Mouse (Mus musculus): ENCODE data around the gene Dgki. TPM values are rescaled to one million over a fixed set of nuclear protein-coding genes. Genes with fewer than 3 reads are reported as not detected.

Dgki gene
- total and polyA plus RNA-seq, 3 experiments = not detected

DNA sequence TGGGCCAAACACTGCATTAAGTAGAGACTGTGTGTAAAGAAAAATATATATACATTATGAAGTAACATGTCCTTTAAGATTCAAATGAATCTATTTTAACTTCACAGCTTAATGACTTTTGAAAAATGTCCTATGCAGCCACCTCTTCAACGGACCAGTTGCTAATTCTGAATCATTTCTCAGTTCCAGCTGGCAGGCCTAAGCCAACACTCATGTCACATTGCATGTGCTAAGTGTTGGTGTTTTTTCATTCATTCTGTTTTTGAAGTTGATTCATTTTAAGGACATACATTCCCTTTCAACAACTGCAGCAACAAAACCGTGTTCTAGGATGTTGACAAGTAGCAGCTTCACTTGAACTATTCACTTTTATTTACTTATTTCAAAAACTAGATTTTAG is 484.0 kb downstream of the Dgki start:
- H3K79me2 ChIP-seq (ENCODE audit: control insufficient read depth, insufficient read depth, low read length, poor library complexity) = no peaks in the 10 kb centered on the region
- no peak for DNase-seq (ENCODE audit: low read depth, low spot score)
- H3K4me3 ChIP-seq (ENCODE audit: control insufficient read depth in 1 of 2, insufficient read depth in 1 of 2, low read depth in 2 of 2, low read length in 2 of 2) = no peak overlapping the region
- no peaks in the 10 kb centered on the region for H3K9me3 ChIP-seq (replicated peaks; ENCODE audit: insufficient read depth, low read length)
- no peaks in the 10 kb centered on the region for H3K36me3 ChIP-seq (ENCODE audit: control insufficient read depth in 1 of 2, insufficient read depth in 2 of 2, low read length in 2 of 2)
- no peaks in the 10 kb centered on the region for H3K27me3 ChIP-seq (ENCODE audit: control insufficient read depth in 1 of 2, insufficient read depth in 2 of 2, low read length in 2 of 2)
- no peak overlapping the region for H3K9ac ChIP-seq (ENCODE audit: control insufficient read depth, low read depth, low read length, poor library complexity, severe bottlenecking)
- no peaks in the 10 kb centered on the region for H3K4me1 ChIP-seq (ENCODE audit: control insufficient read depth in 1 of 2, insufficient read depth in 2 of 2, low read length in 2 of 2)
- TF ChIP-seq NELFE (IDR thresholded peaks at IDR 0.05; ENCODE audit: low read depth, low read length) (no peak), GABPA (IDR thresholded peaks at IDR 0.05; ENCODE audit: low read depth, low read length) (no peak), USF1 (IDR thresholded peaks at IDR 0.05; ENCODE audit: low read depth, low read length) (no peak)
- H3K27ac ChIP-seq (ENCODE audit: control insufficient read depth, low read depth, low read length) = no peak overlapping the region

DNA sequence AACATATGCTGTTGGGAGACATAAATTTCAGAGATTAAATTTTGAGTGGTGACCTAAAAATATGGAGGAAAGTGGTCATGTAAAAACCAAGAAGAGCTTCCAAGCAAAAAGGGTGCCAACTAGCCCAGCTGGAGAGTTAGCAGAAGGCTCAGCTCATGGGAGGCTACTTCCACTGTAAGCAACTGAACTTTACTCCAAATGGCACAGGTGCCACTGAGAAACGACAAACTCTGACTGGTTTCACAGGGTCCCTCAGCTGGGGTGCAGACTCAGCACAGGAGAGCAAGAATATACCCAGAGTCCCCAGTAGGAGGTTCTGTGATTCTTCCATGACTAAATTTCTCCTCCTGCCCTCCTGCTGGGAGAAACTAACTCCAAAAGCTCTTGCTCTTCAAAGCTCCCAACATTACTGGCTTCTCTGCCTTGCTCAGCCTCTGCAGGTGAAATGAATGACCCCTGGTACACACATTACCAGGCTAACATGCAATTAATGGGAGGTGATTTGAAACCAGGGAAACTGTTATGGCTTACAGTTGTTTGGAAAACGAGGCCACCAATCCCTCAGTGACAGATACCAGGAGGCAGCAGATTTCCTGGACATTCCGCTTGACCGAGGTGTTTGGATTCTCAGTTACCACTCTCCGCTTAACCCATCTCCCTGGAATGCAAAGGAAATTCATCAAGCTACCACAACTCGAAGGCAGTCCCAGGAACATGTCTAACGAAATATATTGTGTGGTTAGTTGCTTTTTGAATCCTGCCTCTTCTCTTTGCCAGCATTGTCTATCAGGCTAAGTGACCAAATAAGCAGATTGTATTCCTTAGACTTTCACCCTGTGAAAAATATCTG is 487.1 kb downstream of the Dgki start:
- no peaks in the 10 kb centered on the region for H3K36me3 ChIP-seq (ENCODE audit: control insufficient read depth in 1 of 2, insufficient read depth in 2 of 2, low read length in 2 of 2)

DNA sequence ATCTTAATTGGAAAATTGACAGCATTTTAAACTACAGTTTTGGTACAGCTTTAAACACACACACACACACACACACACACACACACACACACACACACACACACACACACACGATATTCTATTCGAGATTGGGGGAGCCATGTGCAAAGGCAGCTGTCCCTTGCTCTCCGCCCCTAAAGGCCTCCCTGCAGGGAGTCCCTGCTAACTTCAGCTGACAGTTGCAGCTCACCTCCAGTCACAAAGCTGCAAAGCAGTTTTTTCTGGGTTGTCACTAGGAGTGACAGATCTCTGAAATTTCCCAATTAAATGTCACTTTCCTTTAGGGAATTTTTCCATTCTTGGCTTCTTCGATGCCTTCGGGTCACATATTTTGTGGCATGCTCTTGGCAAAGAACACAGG is 489.5 kb downstream of the Dgki start:
- Histone ChIP-seq H3K4me3 (ENCODE audit: control insufficient read depth in 1 of 2, insufficient read depth in 1 of 2, low read depth in 2 of 2, low read length in 2 of 2) (no peak overlapping the region), H3K9ac (ENCODE audit: control insufficient read depth, low read depth, low read length, poor library complexity, severe bottlenecking) (no peak overlapping the region), H3K79me2 (ENCODE audit: control insufficient read depth, insufficient read depth, low read length, poor library complexity) (no peaks in the 10 kb centered on the region), H3K27ac (ENCODE audit: control insufficient read depth, low read depth, low read length) (no peak overlapping the region), H3K4me1 (ENCODE audit: control insufficient read depth in 1 of 2, insufficient read depth in 2 of 2, low read length in 2 of 2) (no peaks in the 10 kb centered on the region), H3K9me3 (replicated peaks; ENCODE audit: insufficient read depth, low read length) (no peaks in the 10 kb centered on the region), H3K27me3 (ENCODE audit: control insufficient read depth in 1 of 2, insufficient read depth in 2 of 2, low read length in 2 of 2) (no peaks in the 10 kb centered on the region), H3K36me3 (ENCODE audit: control insufficient read depth in 1 of 2, insufficient read depth in 2 of 2, low read length in 2 of 2) (no peaks in the 10 kb centered on the region)
- TF ChIP-seq JUND (IDR thresholded peaks at IDR 0.05; ENCODE audit: low read depth, low read length) = no peak
- TF ChIP-seq KAT2A (conservative IDR thresholded peaks at IDR 0.05; ENCODE audit: low read depth, low read length) = no peak
- no peak for TF ChIP-seq TCF12 (IDR thresholded peaks at IDR 0.05; ENCODE audit: low read depth, low read length)
- TF ChIP-seq TAL1 (IDR thresholded peaks at IDR 0.05; ENCODE audit: low read length) = no peak
- no peak for TF ChIP-seq SMC3 (IDR thresholded peaks at IDR 0.05; ENCODE audit: low read depth, low read length)
- no peak for TF ChIP-seq BHLHE40 (IDR thresholded peaks at IDR 0.05; ENCODE audit: borderline replicate concordance, low read depth, low read length)
- no peak for TF ChIP-seq GATA1 (IDR thresholded peaks at IDR 0.05; ENCODE audit: low read depth, low read length)
- no peak for DNase-seq (ENCODE audit: low read depth, low spot score)

More for the DNA sequence above, 487.1 kb downstream of the Dgki start:
- Histone ChIP-seq H3K27me3 (ENCODE audit: control insufficient read depth in 1 of 2, insufficient read depth in 2 of 2, low read length in 2 of 2) (no peaks in the 10 kb centered on the region), H3K9ac (ENCODE audit: control insufficient read depth, low read depth, low read length, poor library complexity, severe bottlenecking) (no peak overlapping the region), H3K4me3 (ENCODE audit: control insufficient read depth in 1 of 2, insufficient read depth in 1 of 2, low read depth in 2 of 2, low read length in 2 of 2) (no peak overlapping the region), H3K79me2 (ENCODE audit: control insufficient read depth, insufficient read depth, low read length, poor library complexity) (no peaks in the 10 kb centered on the region), H3K4me1 (ENCODE audit: control insufficient read depth in 1 of 2, insufficient read depth in 2 of 2, low read length in 2 of 2) (no peaks in the 10 kb centered on the region), H3K27ac (ENCODE audit: control insufficient read depth, low read depth, low read length) (no peak overlapping the region), H3K9me3 (replicated peaks; ENCODE audit: insufficient read depth, low read length) (no peaks in the 10 kb centered on the region)
- DNase-seq (ENCODE audit: low read depth, low spot score) = no peak
- TF ChIP-seq ZKSCAN1 (IDR thresholded peaks at IDR 0.05; ENCODE audit: low read depth, low read length) = no peak
- no peak for TF ChIP-seq MAX (IDR thresholded peaks at IDR 0.05; ENCODE audit: low read length)
- TF ChIP-seq SIN3A (IDR thresholded peaks at IDR 0.05; ENCODE audit: low read length) = no peak
- no peak for TF ChIP-seq GABPA (IDR thresholded peaks at IDR 0.05; ENCODE audit: low read depth, low read length)
- no peak for TF ChIP-seq NRF1 (IDR thresholded peaks at IDR 0.05; ENCODE audit: insufficient read depth, low read depth, low read length, poor library complexity, severe bottlenecking)
- TF ChIP-seq ZNF384 (IDR thresholded peaks at IDR 0.05; ENCODE audit: low read depth, low read length) = no peak
- no peak for TF ChIP-seq USF2 (IDR thresholded peaks at IDR 0.05; ENCODE audit: borderline replicate concordance in 1 of 2, insufficient read depth in 1 of 2, low read depth in 1 of 2, low read length in 2 of 2)
- no peak for TF ChIP-seq TBP (IDR thresholded peaks at IDR 0.05; ENCODE audit: low read depth, low read length)
- no peak for TF ChIP-seq TCF12 (IDR thresholded peaks at IDR 0.05; ENCODE audit: low read depth, low read length)
- no peak for TF ChIP-seq ELF1 (IDR thresholded peaks at IDR 0.05; ENCODE audit: low read depth, low read length)
- no peak for TF ChIP-seq TAL1 (IDR thresholded peaks at IDR 0.05; ENCODE audit: low read length)
- TF ChIP-seq EP300 (IDR thresholded peaks at IDR 0.05; ENCODE audit: low read depth in 1 of 2, low read length in 2 of 2) = no peak
- no peak for TF ChIP-seq MYC (IDR thresholded peaks at IDR 0.05; ENCODE audit: low read depth, low read length)
- no peak for TF ChIP-seq CHD2 (IDR thresholded peaks at IDR 0.05; ENCODE audit: low read length)
- no peak for TF ChIP-seq CTCF (IDR thresholded peaks at IDR 0.05 in 2 of 3, conservative IDR thresholded peaks at IDR 0.05 in 1 of 3; ENCODE audit: control insufficient read depth in 1 of 3, insufficient read depth in 1 of 3, low read depth in 2 of 3, low read length in 3 of 3, poor library complexity in 1 of 3, severe bottlenecking in 1 of 3)
- TF ChIP-seq MXI1 (IDR thresholded peaks at IDR 0.05; ENCODE audit: low read depth, low read length) = no peak
- TF ChIP-seq ZMIZ1 (IDR thresholded peaks at IDR 0.05; ENCODE audit: low read depth, low read length) = no peak
- TF ChIP-seq BHLHE40 (IDR thresholded peaks at IDR 0.05; ENCODE audit: borderline replicate concordance, low read depth, low read length) = no peak
- TF ChIP-seq RCOR1 (IDR thresholded peaks at IDR 0.05; ENCODE audit: low read depth, low read length) = no peak
- TF ChIP-seq HCFC1 (IDR thresholded peaks at IDR 0.05; ENCODE audit: low read depth, low read length) = no peak
